Mouse (Mus musculus): ENCODE data around the gene Zfp185. TPM values are rescaled to one million over a fixed set of nuclear protein-coding genes. Genes with fewer than 3 reads are reported as not detected.
"Not testable (repeated sequence)": the region's sequence is repeated elsewhere in the genome, so short reads cannot be mapped to it uniquely, and the experiment has no call there.

Zfp185 gene
- polyA plus RNA-seq, 2 experiments: 0.81 to 1.6 TPM

- H3K9ac ChIP-seq (replicated peaks): no peak overlapping the region
- no peaks in the 10 kb centered on the region for H3K9me3 ChIP-seq (ENCODE audit: control insufficient read depth, low read length)
- H3K27me3 ChIP-seq (ENCODE audit: control insufficient read depth, insufficient read depth, low read length): no peaks in the 10 kb centered on the region
- TF ChIP-seq CTCF (IDR thresholded peaks at IDR 0.05; ENCODE audit: low read depth) (peak; percentile 92), EP300 (IDR thresholded peaks at IDR 0.05; ENCODE audit: low read depth) (no peak)
- 18% methylated on average over 14 of the region's 14 CpGs for WGBS (ENCODE audit: insufficient replicate concordance)
- DNase-seq (ENCODE audit: low read depth in 3 of 3, low spot score in 3 of 3) (peak; percentile 53 to 60 (median 58)), ATAC-seq (ENCODE audit: insufficient read depth) (peak; percentile 75)
- no peak overlapping the region for H3K27ac ChIP-seq
- no peak overlapping the region for H3K4me3 ChIP-seq (ENCODE audit: insufficient read depth in 1 of 2, low read depth in 2 of 2, low read length in 2 of 2)
- no peaks in the 10 kb centered on the region for H3K36me3 ChIP-seq (replicated peaks; ENCODE audit: control insufficient read depth, insufficient read depth, low read depth)
- H3K4me1 ChIP-seq (replicated peaks; ENCODE audit: control insufficient read depth in 2 of 2, insufficient read depth in 2 of 2, low read length in 1 of 2): no peaks in the 10 kb centered on the region
- peak overlapping the region; percentile 11; the same call in 1 of the 2 replicates for H3K4me2 ChIP-seq (ENCODE audit: low read depth)
Observed at GRCm38 (mm10) chrX:73053860-73054563, 66.9 kb downstream of the Zfp185 start.

- WGBS (ENCODE audit: insufficient replicate concordance): 32% methylated on average over 1 of the region's 1 CpGs
- Histone ChIP-seq H3K27ac (no peak overlapping the region), H3K4me1 (replicated peaks; ENCODE audit: control insufficient read depth in 2 of 2, insufficient read depth in 2 of 2, low read length in 1 of 2) (no peaks in the 10 kb centered on the region), H3K36me3 (replicated peaks; ENCODE audit: control insufficient read depth, insufficient read depth, low read depth) (no peaks in the 10 kb centered on the region), H3K9me3 (ENCODE audit: control insufficient read depth, low read length) (no peaks in the 10 kb centered on the region), H3K9ac (replicated peaks) (no peak overlapping the region), H3K4me3 (ENCODE audit: insufficient read depth in 1 of 2, low read depth in 2 of 2, low read length in 2 of 2) (no peak overlapping the region), H3K4me2 (ENCODE audit: low read depth) (no peak overlapping the region), H3K27me3 (ENCODE audit: control insufficient read depth, insufficient read depth, low read length) (no peaks in the 10 kb centered on the region)
- TF ChIP-seq CTCF (IDR thresholded peaks at IDR 0.05; ENCODE audit: low read depth) (no peak), EP300 (IDR thresholded peaks at IDR 0.05; ENCODE audit: low read depth) (no peak)
- DNase-seq (ENCODE audit: low read depth in 3 of 3, low spot score in 3 of 3): no peak
- no peak for ATAC-seq (ENCODE audit: insufficient read depth)
Observed at GRCm38 (mm10) chrX:73061528-73061927, 74.4 kb downstream of the Zfp185 start.

GRCm38 (mm10) chrX:73062323-73062722 lies 75.2 kb downstream of the Zfp185 start:
- H3K4me1 ChIP-seq (replicated peaks; ENCODE audit: control insufficient read depth in 2 of 2, insufficient read depth in 2 of 2, low read length in 1 of 2): no peaks in the 10 kb centered on the region
- no peak overlapping the region for H3K9ac ChIP-seq (replicated peaks)
- 37% methylated on average over 5 of the region's 5 CpGs for WGBS (ENCODE audit: insufficient replicate concordance)
- ATAC-seq (ENCODE audit: insufficient read depth) (no peak), DNase-seq (ENCODE audit: low read depth in 3 of 3, low spot score in 3 of 3) (no peak)
- no peaks in the 10 kb centered on the region for H3K27me3 ChIP-seq (ENCODE audit: control insufficient read depth, insufficient read depth, low read length)
- no peak overlapping the region for H3K27ac ChIP-seq
- H3K36me3 ChIP-seq (replicated peaks; ENCODE audit: control insufficient read depth, insufficient read depth, low read depth): no peaks in the 10 kb centered on the region
- H3K9me3 ChIP-seq (ENCODE audit: control insufficient read depth, low read length): no peaks in the 10 kb centered on the region
- TF ChIP-seq CTCF (IDR thresholded peaks at IDR 0.05; ENCODE audit: low read depth): no peak
- no peak for TF ChIP-seq EP300 (IDR thresholded peaks at IDR 0.05; ENCODE audit: low read depth)
- H3K4me3 ChIP-seq (ENCODE audit: insufficient read depth in 1 of 2, low read depth in 2 of 2, low read length in 2 of 2): no peak overlapping the region
- H3K4me2 ChIP-seq (ENCODE audit: low read depth): no peak overlapping the region

GRCm38 (mm10) chrX:73063512-73064414 lies 76.6 kb downstream of the Zfp185 start:
- H3K9ac ChIP-seq (replicated peaks): no peak overlapping the region
- 31% methylated on average over 24 of the region's 24 CpGs for WGBS (ENCODE audit: insufficient replicate concordance)

GRCm38 (mm10) chrX:73064415-73064793 lies 77.3 kb downstream of the Zfp185 start, which contains the start of gene Pnma3:
Gene Pnma3, plus strand, starts transcription at chrX:73064787.
- no peak for TF ChIP-seq CTCF (IDR thresholded peaks at IDR 0.05; ENCODE audit: low read depth)
- no peak for TF ChIP-seq EP300 (IDR thresholded peaks at IDR 0.05; ENCODE audit: low read depth)
- no peaks in the 10 kb centered on the region for H3K27me3 ChIP-seq (ENCODE audit: control insufficient read depth, insufficient read depth, low read length)
- DNase-seq (ENCODE audit: low read depth in 3 of 3, low spot score in 3 of 3) (no peak), ATAC-seq (ENCODE audit: insufficient read depth) (no peak)
- H3K36me3 ChIP-seq (replicated peaks; ENCODE audit: control insufficient read depth, insufficient read depth, low read depth): no peaks in the 10 kb centered on the region
- H3K4me2 ChIP-seq (ENCODE audit: low read depth): no peak within 1 kb of the TSS
- no peaks in the 10 kb centered on the region for H3K4me1 ChIP-seq (replicated peaks; ENCODE audit: control insufficient read depth in 2 of 2, insufficient read depth in 2 of 2, low read length in 1 of 2)
- H3K9me3 ChIP-seq (ENCODE audit: control insufficient read depth, low read length): no peaks in the 10 kb centered on the region
- H3K27ac ChIP-seq: no peak within 1 kb of the TSS
- H3K4me3 ChIP-seq (ENCODE audit: insufficient read depth in 1 of 2, low read depth in 2 of 2, low read length in 2 of 2): no peak within 1 kb of the TSS
- no peak within 1 kb of the TSS for H3K9ac ChIP-seq (replicated peaks)
- 27% methylated on average over 7 of the region's 7 CpGs for WGBS (ENCODE audit: insufficient replicate concordance)

More at GRCm38 (mm10) chrX:73063512-73064414, 76.6 kb downstream of the Zfp185 start:
- TF ChIP-seq EP300 (IDR thresholded peaks at IDR 0.05; ENCODE audit: low read depth) (no peak), CTCF (IDR thresholded peaks at IDR 0.05; ENCODE audit: low read depth) (no peak)
- Histone ChIP-seq H3K27me3 (ENCODE audit: control insufficient read depth, insufficient read depth, low read length) (no peaks in the 10 kb centered on the region), H3K27ac (no peak overlapping the region), H3K4me3 (ENCODE audit: insufficient read depth in 1 of 2, low read depth in 2 of 2, low read length in 2 of 2) (no peak overlapping the region), H3K4me2 (ENCODE audit: low read depth) (no peak overlapping the region), H3K4me1 (replicated peaks; ENCODE audit: control insufficient read depth in 2 of 2, insufficient read depth in 2 of 2, low read length in 1 of 2) (no peaks in the 10 kb centered on the region), H3K9me3 (ENCODE audit: control insufficient read depth, low read length) (no peaks in the 10 kb centered on the region), H3K36me3 (replicated peaks; ENCODE audit: control insufficient read depth, insufficient read depth, low read depth) (no peaks in the 10 kb centered on the region)
- ATAC-seq (ENCODE audit: insufficient read depth) (no peak), DNase-seq (ENCODE audit: low read depth in 3 of 3, low spot score in 3 of 3) (no peak)

- H3K9ac ChIP-seq (replicated peaks); H3K27ac ChIP-seq; ATAC-seq (ENCODE audit: insufficient read depth); H3K4me2 ChIP-seq (ENCODE audit: low read depth); H3K27me3 ChIP-seq (ENCODE audit: control insufficient read depth, insufficient read depth, low read length); H3K9me3 ChIP-seq (ENCODE audit: control insufficient read depth, low read length); DNase-seq (ENCODE audit: low read depth in 3 of 3, low spot score in 3 of 3); H3K36me3 ChIP-seq (replicated peaks; ENCODE audit: control insufficient read depth, insufficient read depth, low read depth); H3K4me1 ChIP-seq (replicated peaks; ENCODE audit: control insufficient read depth in 2 of 2, insufficient read depth in 2 of 2, low read length in 1 of 2); H3K4me3 ChIP-seq (ENCODE audit: insufficient read depth in 1 of 2, low read depth in 2 of 2, low read length in 2 of 2): not testable (repeated sequence)
- WGBS (ENCODE audit: insufficient replicate concordance): 55% methylated on average over 2 of the region's 5 CpGs
Observed at GRCm38 (mm10) chrX:73066765-73067312, 79.7 kb downstream of the Zfp185 start.
